Mouse (Mus musculus): ENCODE data around the gene Ccdc73.
"Not testable (repeated sequence)": the region's sequence is repeated elsewhere in the genome, so short reads cannot be mapped to it uniquely, and the experiment has no call there.

Ccdc73 gene

GRCm38 (mm10) chr2:104867282-104867855, at the start of gene Ccdc73:
Gene Ccdc73 (plus strand): TSS chr2:104867805.
- no peak for DNase-seq (ENCODE audit: low read depth, low spot score)

- DNase-seq (ENCODE audit: low read depth, low spot score) = not testable (repeated sequence)
Measured at GRCm38 (mm10) chr2:104818763-104819162, 48.8 kb upstream of the Ccdc73 start.

- DNase-seq (ENCODE audit: low read depth, low spot score) = peak; percentile 44
Measured at GRCm38 (mm10) chr2:104826191-104826590, 41.4 kb upstream of the Ccdc73 start.

GRCm38 (mm10) chr2:104832486-104832885, 35.1 kb upstream of the Ccdc73 start:
- no peak for DNase-seq (ENCODE audit: low read depth, low spot score)

- peak; percentile 34 for DNase-seq (ENCODE audit: low read depth, low spot score)
Measured at GRCm38 (mm10) chr2:104840974-104841373, 26.6 kb upstream of the Ccdc73 start.

- no peak for DNase-seq (ENCODE audit: low read depth, low spot score)
Measured at GRCm38 (mm10) chr2:104841736-104842135, 25.9 kb upstream of the Ccdc73 start.

- DNase-seq (ENCODE audit: low read depth, low spot score) = peak; percentile 36
Measured at GRCm38 (mm10) chr2:104842559-104842958, 25.0 kb upstream of the Ccdc73 start.

- no peak for DNase-seq (ENCODE audit: low read depth, low spot score)
Measured at GRCm38 (mm10) chr2:104846638-104847414, 20.8 kb upstream of the Ccdc73 start.

- DNase-seq (ENCODE audit: low read depth, low spot score) = peak; percentile 16
Measured at GRCm38 (mm10) chr2:104847645-104848044, 20.0 kb upstream of the Ccdc73 start.

- no peak for DNase-seq (ENCODE audit: low read depth, low spot score)
Measured at GRCm38 (mm10) chr2:104848235-104849161, 19.1 kb upstream of the Ccdc73 start.

- DNase-seq (ENCODE audit: low read depth, low spot score) = peak; percentile 83
Measured at GRCm38 (mm10) chr2:104849276-104849990, 18.2 kb upstream of the Ccdc73 start, which contains the start of gene Prrg4. Gene Prrg4 (minus strand): TSS chr2:104849876.

- DNase-seq (ENCODE audit: low read depth, low spot score) = no peak
Measured at GRCm38 (mm10) chr2:104849991-104850359, 17.6 kb upstream of the Ccdc73 start.

- DNase-seq (ENCODE audit: low read depth, low spot score) = peak; percentile 23
Measured at GRCm38 (mm10) chr2:104851686-104852085, 15.9 kb upstream of the Ccdc73 start.

- no peak for DNase-seq (ENCODE audit: low read depth, low spot score)
Measured at GRCm38 (mm10) chr2:104852546-104852945, 15.1 kb upstream of the Ccdc73 start.

GRCm38 (mm10) chr2:104854836-104855235, 12.8 kb upstream of the Ccdc73 start:
- no peak for DNase-seq (ENCODE audit: low read depth, low spot score)

- peak; percentile 78 for DNase-seq (ENCODE audit: low read depth, low spot score)
Measured at GRCm38 (mm10) chr2:104855732-104856131, 11.9 kb upstream of the Ccdc73 start.

GRCm38 (mm10) chr2:104856218-104856617, 11.4 kb upstream of the Ccdc73 start:
- DNase-seq (ENCODE audit: low read depth, low spot score) = peak; percentile 59

- DNase-seq (ENCODE audit: low read depth, low spot score) = not testable (repeated sequence)
Measured at GRCm38 (mm10) chr2:104858083-104858482, 9.5 kb upstream of the Ccdc73 start.

GRCm38 (mm10) chr2:104859060-104859459, 8.5 kb upstream of the Ccdc73 start:
- DNase-seq (ENCODE audit: low read depth, low spot score) = no peak

- DNase-seq (ENCODE audit: low read depth, low spot score) = no peak
Measured at GRCm38 (mm10) chr2:104860426-104860825, 7.2 kb upstream of the Ccdc73 start.

- DNase-seq (ENCODE audit: low read depth, low spot score) = no peak
Measured at GRCm38 (mm10) chr2:104864176-104864860, 3.3 kb upstream of the Ccdc73 start.
